Mouse (Mus musculus): Measurements from ENCODE around the gene Gm28729. TPM values are rescaled to one million over a fixed set of nuclear protein-coding genes. Genes with fewer than 3 reads are reported as not detected.

The Gm28729 gene
- total RNA-seq, 2 experiments from 2014 or later = not detected

- DNase-seq (ENCODE audit: low spot score) = no peak
Measured at GRCm38 (mm10) chr9:96463708-96464107, 61.4 kb downstream of the Gm28729 start.

GRCm38 (mm10) chr9:96461607-96462006 is 63.5 kb downstream of the Gm28729 start:
- DNase-seq (ENCODE audit: low spot score) = no peak

- no peak for DNase-seq (ENCODE audit: low spot score)
Measured at GRCm38 (mm10) chr9:96460117-96460865, 64.8 kb downstream of the Gm28729 start.

GRCm38 (mm10) chr9:96455618-96456017 is 69.4 kb downstream of the Gm28729 start:
- no peak for DNase-seq (ENCODE audit: low spot score)

GRCm38 (mm10) chr9:96452956-96453355 is 72.1 kb downstream of the Gm28729 start:
- DNase-seq (ENCODE audit: low spot score) = no peak

GRCm38 (mm10) chr9:96450900-96451720 is 74.0 kb downstream of the Gm28729 start:
- no peak for DNase-seq (ENCODE audit: low spot score)

GRCm38 (mm10) chr9:96449514-96449913 is 75.5 kb downstream of the Gm28729 start:
- DNase-seq (ENCODE audit: low spot score) = no peak

- no peak for DNase-seq (ENCODE audit: low spot score)
Measured at GRCm38 (mm10) chr9:96445351-96445750, 79.7 kb downstream of the Gm28729 start.

GRCm38 (mm10) chr9:96442081-96442480 is 83.0 kb downstream of the Gm28729 start:
- no peak for DNase-seq (ENCODE audit: low spot score)

GRCm38 (mm10) chr9:96438334-96438871 is 86.7 kb downstream of the Gm28729 start:
- peak; percentile 17 for DNase-seq (ENCODE audit: low spot score)

- DNase-seq (ENCODE audit: low spot score) = no peak
Measured at GRCm38 (mm10) chr9:96437805-96438333, 87.2 kb downstream of the Gm28729 start.

GRCm38 (mm10) chr9:96436901-96437804 is 87.9 kb downstream of the Gm28729 start:
- DNase-seq (ENCODE audit: low spot score) = no peak

Other genes starting within 250 kb of the Gm28729 start
- 10 to 100 TPM; 28.9 to 32.8 TPM for gene Atp1b3, start 160.8 kb downstream of the Gm28729 start, total RNA-seq (2021)
- 10 to 100 TPM; 63.8 to 71.8 TPM for gene Rnf7, start 46.6 kb downstream of the Gm28729 start, total RNA-seq (2021)
- gene Rasa2, start 106.4 kb upstream of the Gm28729 start, total RNA-seq (2021) = 1 to 10 TPM; 2.2 to 2.3 TPM
- gene Zbtb38, start 227.6 kb upstream of the Gm28729 start, total RNA-seq (2021) = 10 to 100 TPM; 35.0 to 35.9 TPM

Measured in gastrocnemius, adult 18-20 months (tissue).